Mouse (Mus musculus): ENCODE results near the gene Gpsm1.

GRCm38 (mm10) chr2:26298208-26298855, 17.0 kb upstream of the Gpsm1 start:
- TF ChIP-seq POLR2A (IDR thresholded peaks at IDR 0.05; ENCODE audit: borderline replicate concordance, extremely low read depth, insufficient read depth, insufficient read length, poor library complexity, severe bottlenecking) (no peak), CTCF (IDR thresholded peaks at IDR 0.05; ENCODE audit: borderline replicate concordance, extremely low read depth, insufficient read depth, insufficient read length) (peak; percentile 21; the same call in 1 of the 2 replicates)
